In the genomic region with DNA sequence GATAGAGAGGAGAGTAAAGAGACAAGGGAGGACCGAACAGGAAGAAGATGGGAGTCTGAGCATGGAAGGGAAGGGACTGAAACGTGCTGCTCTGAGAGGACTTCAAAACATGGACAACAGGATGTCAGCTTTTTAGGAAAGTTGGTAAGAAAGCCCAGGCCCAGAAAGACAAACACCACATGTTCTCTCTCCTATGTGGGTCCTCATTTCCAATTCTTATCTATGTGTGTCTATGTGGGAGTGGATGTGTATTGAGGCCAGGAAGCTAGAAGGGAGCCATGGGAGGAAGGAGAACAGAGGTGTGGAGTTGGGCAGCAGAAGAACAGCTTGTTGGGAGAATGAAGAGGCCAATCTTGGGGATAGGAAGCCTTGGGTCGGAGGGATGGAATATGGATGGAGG, we compare ENCODE assay signal across 27 mouse cellular contexts.
"Had no signal": no experiment of that assay in that cellular context is flagged by ENCODE, and none has a peak within 500 bp of the region (broad histone marks: within the 10 kb centered on the region; RNA-seq: fewer than 3 reads in every experiment).

No protein-coding gene starts in this region.

- ATAC-seq: forebrain, embryonic 13.5 days; forebrain, embryonic 14.5 days; forebrain, embryonic 15.5 days; forebrain, embryonic 16.5 days; forebrain, postnatal 0 days had no signal

- H3K27ac ChIP-seq: embryonic facial prominence, embryonic 10.5 days; embryonic facial prominence, embryonic 12.5 days; embryonic facial prominence, embryonic 13.5 days; embryonic facial prominence, embryonic 15.5 days; forebrain, embryonic 10.5 days; forebrain, embryonic 12.5 days; forebrain, embryonic 13.5 days; forebrain, embryonic 15.5 days; gastrocnemius, adult 2 months; heart, adult 2 months had no signal

- H3K4me3 ChIP-seq: embryonic facial prominence, embryonic 10.5 days; embryonic facial prominence, embryonic 12.5 days; embryonic facial prominence, embryonic 13.5 days; embryonic facial prominence, embryonic 15.5 days; erythroblast, embryonic 14.5 days; forebrain, embryonic 10.5 days; forebrain, embryonic 12.5 days; forebrain, embryonic 13.5 days; forebrain, embryonic 15.5 days; gastrocnemius, adult 2 months; heart, adult 2 months had no signal

- DNase-seq: cerebellum, adult 2 months; cerebellum, adult 8-10 months; cerebellum, adult 9-10 months; cerebellum, adult 9-11 months; cerebellum, postnatal 25 days; cerebellum, postnatal 36 days; embryo, embryonic 11 days; forebrain, postnatal 0 days; gastrocnemius, adult 2 months; gastrocnemius, postnatal 10 days; gastrocnemius, postnatal 14 days; gastrocnemius, postnatal 25 days; gastrocnemius, postnatal 36 days; heart, adult 11 months; heart, adult 18-20 months; heart, adult 2 months had no signal
